11 mouse cellular contexts compared by ENCODE assay signal in the genomic region with DNA sequence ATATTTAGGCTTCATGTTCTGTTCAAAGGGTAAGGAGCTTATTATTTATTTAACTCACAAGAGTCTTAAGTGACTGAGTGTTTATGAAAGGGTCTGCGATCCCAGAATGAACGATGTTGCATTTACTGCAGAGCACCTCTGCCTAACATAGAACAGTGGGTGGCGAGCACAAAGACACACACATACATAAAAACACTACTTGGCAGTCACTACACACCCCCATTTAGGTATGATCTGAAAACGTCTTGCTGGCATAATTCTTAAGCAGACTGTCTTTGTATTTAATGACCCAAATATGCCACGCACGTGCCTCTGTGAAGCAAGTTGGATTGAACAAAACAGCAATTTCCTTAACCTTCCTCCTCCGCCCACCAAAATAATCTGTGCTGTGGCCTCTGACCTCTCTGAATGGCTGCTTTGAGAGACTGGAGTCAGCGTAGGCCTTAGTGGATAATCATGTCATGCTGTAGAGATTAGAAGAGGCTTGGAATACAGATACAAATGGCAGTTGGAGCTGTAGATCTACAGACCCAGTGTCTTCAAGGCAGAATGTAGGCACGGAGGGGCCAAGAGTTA.
DNase-seq lines count a peak whose midpoint lies in the region; ATAC-seq and TF ChIP-seq lines count a peak whose summit lies in the region.
"Had no signal": no experiment of that assay in that cellular context is flagged by ENCODE, and none has a peak within 500 bp of the region (broad histone marks: within the 10 kb centered on the region; RNA-seq: fewer than 3 reads in every experiment).

No protein-coding gene starts in this region.

- H3K27ac ChIP-seq in heart, embryonic 14.5 days (replicated peaks in 1 of 2; ENCODE audit: control insufficient read depth in 1 of 2, insufficient read depth in 1 of 2, low read depth in 2 of 2, low read length in 2 of 2): peak overlapping the region; percentile 13 to 41; a peak in 1 of 4 replicates
- H3K27ac ChIP-seq in forebrain, embryonic 15.5 days (replicated peaks): peak overlapping the region; percentile 84
- peak overlapping the region; percentile 63 for H3K27ac ChIP-seq in midbrain, embryonic 15.5 days

- intact Hi-C loops in heart, postnatal 10 days (cut with DNase I): loop anchor here (5.0 kb wide), 3 partner anchors 37 to 148 kb away; partner anchors contain the start of gene Pbx1
- intact Hi-C loops in left cerebral cortex, postnatal 14 days (cut with DNase I): no loop called here

- no peak for TF ChIP-seq CTCF in brain, embryonic 14.5 days (IDR thresholded peaks at IDR 0.05; ENCODE audit: borderline replicate concordance, extremely low read depth, insufficient read depth, insufficient read length)

- 0 out of 2 replicates have a peak, but pooled peaks cover 4% of the 10 kb centered on the region for H3K36me3 ChIP-seq in heart, embryonic 14.5 days (ENCODE audit: control insufficient read depth, insufficient read depth, low read length)
- H3K36me3 ChIP-seq in forebrain, embryonic 15.5 days: no peaks in the 10 kb centered on the region
- no peaks in the 10 kb centered on the region for H3K36me3 ChIP-seq in midbrain, embryonic 15.5 days (replicated peaks)

- no peak for TF ChIP-seq POLR2A in brain, embryonic 14.5 days (IDR thresholded peaks at IDR 0.05; ENCODE audit: borderline replicate concordance, extremely low read depth, insufficient read depth, insufficient read length, poor library complexity, severe bottlenecking)

- H3K9me3 ChIP-seq in heart, embryonic 14.5 days (ENCODE audit: control insufficient read depth, low read length): no peaks in the 10 kb centered on the region
- no peaks in the 10 kb centered on the region for H3K9me3 ChIP-seq in forebrain, embryonic 15.5 days
- H3K9me3 ChIP-seq in midbrain, embryonic 15.5 days: no peaks in the 10 kb centered on the region

- WGBS in heart, embryonic 14.5 days: 66% methylated on average over 9 of the region's 9 CpGs
- 15% methylated on average over 9 of the region's 9 CpGs for WGBS in forebrain, embryonic 15.5 days
- WGBS in midbrain, embryonic 15.5 days: 23% methylated on average over 9 of the region's 9 CpGs

- no peak overlapping the region for H3K4me2 ChIP-seq in heart, embryonic 14.5 days (ENCODE audit: low read length)
- peak overlapping the region; percentile 10; the same call in 1 of the 2 replicates for H3K4me2 ChIP-seq in forebrain, embryonic 15.5 days (replicated peaks)
- no peak overlapping the region for H3K4me2 ChIP-seq in midbrain, embryonic 15.5 days

- DNase-seq in heart, postnatal 10 days: no peak
- DNase-seq in brain, embryonic 14.5 days (ENCODE audit: low read depth): peak; percentile 81
- no peak for DNase-seq in adrenal gland, adult 2 months
- no peak for DNase-seq in frontal cortex, postnatal 10 days (ENCODE audit: low spot score in 2 of 2)
- no peak for DNase-seq in left cerebral cortex, postnatal 14 days (ENCODE audit: low spot score in 2 of 2)
- DNase-seq: adrenal gland, postnatal 25 days; heart, adult 11 months had no signal

- H3K27me3 ChIP-seq in heart, embryonic 14.5 days (ENCODE audit: control insufficient read depth, insufficient read depth, low read length): no peaks in the 10 kb centered on the region
- H3K27me3 ChIP-seq in forebrain, embryonic 15.5 days: no peaks in the 10 kb centered on the region
- no peaks in the 10 kb centered on the region for H3K27me3 ChIP-seq in midbrain, embryonic 15.5 days (replicated peaks)

- ATAC-seq in heart, embryonic 14.5 days (ENCODE audit: insufficient number of reproducible peaks, insufficient read depth, low FRiP score, low read depth): no peak
- ATAC-seq in forebrain, embryonic 15.5 days (replicated peaks): peak; percentile 33
- no peak for ATAC-seq in midbrain, embryonic 15.5 days (replicated peaks)

- H3K9ac ChIP-seq in heart, embryonic 14.5 days (ENCODE audit: low read length): 0 out of 2 replicates have a peak overlapping the region, but pooled peaks have one; percentile 8
- 0 out of 2 replicates have a peak overlapping the region, but pooled peaks have one; percentile 4 for H3K9ac ChIP-seq in forebrain, embryonic 15.5 days (replicated peaks)
- H3K9ac ChIP-seq in midbrain, embryonic 15.5 days: no peak overlapping the region; the same call in 1 of the 2 replicates

- H3K4me1 ChIP-seq in heart, embryonic 14.5 days (ENCODE audit: control insufficient read depth in 2 of 2, insufficient read depth in 2 of 2, low read length in 2 of 2): peaks cover 36 to 78% of the 10 kb centered on the region in 2 experiments
- peaks cover 67% of the 10 kb centered on the region for H3K4me1 ChIP-seq in forebrain, embryonic 15.5 days
- peaks cover 72% of the 10 kb centered on the region for H3K4me1 ChIP-seq in midbrain, embryonic 15.5 days

- H3K4me3 ChIP-seq in heart, embryonic 14.5 days (ENCODE audit: control insufficient read depth in 1 of 2, insufficient read depth in 1 of 2, low read depth in 1 of 2, low read length in 2 of 2): no peak overlapping the region
- no peak overlapping the region for H3K4me3 ChIP-seq in forebrain, embryonic 15.5 days
- H3K4me3 ChIP-seq in midbrain, embryonic 15.5 days: no peak overlapping the region
- H3K4me3 ChIP-seq: erythroblast, embryonic 14.5 days had no signal

Comparison
In these comparisons a context has a peak if more than half of its experiments do, and no peak if none do; other contexts are left out.
1. H3K27ac ChIP-seq: peak in every context shown above with its lines; median percentile 84 in forebrain, embryonic 15.5 days; 63 in midbrain, embryonic 15.5 days; 27 in heart, embryonic 14.5 days.